Mouse (Mus musculus) heart, adult 2 months (tissue): ENCODE measurements around the gene 1700056E22Rik.

ENCODE experiments used
- CTCF ChIP-seq: fragments of 200-600 bp; IDR thresholded peaks from 2 replicates; pipeline ENCODE4 v1.8.1; 2022; ENCODE audit warnings: antibody characterized with exemption, mild to moderate bottlenecking, moderate library complexity
- POLR2A ChIP-seq: fragments of 200-500 bp; IDR thresholded peaks from 2 replicates; pipeline ENCODE4 v1.6.1; 2011; ENCODE audit warnings: mild to moderate bottlenecking, low read depth, low read length, control low read depth; ENCODE audit not compliant: insufficient read depth

GRCm38 (mm10) chr1:184058206-184058605 is 24.1 kb upstream of the 1700056E22Rik start:
- no peak for TF ChIP-seq CTCF
- TF ChIP-seq POLR2A, result no peak
